Mouse (Mus musculus) heart, postnatal 25 days (tissue): ENCODE data around the gene Tm6sf1. TPM values are rescaled to one million over a fixed set of nuclear protein-coding genes. Genes with fewer than 3 reads are reported as not detected.
A peak's percentile ranks its signal among the peaks of the same experiment; 100 is the strongest.

Experiments
- DNase-seq: peaks from one replicate; pipeline ENCODE4 v3.0.0; 2022; ENCODE audit warnings: low spot score
- intact Hi-C: fragments of 180-260 bp; cut with DNase I; formaldehyde crosslinking; loops from one replicate; pipeline ENCODE4 v1.15.1; 2025
- total RNA-seq, 2 experiments: library from RNA; stranded (reverse); gene quantifications; 2 replicates each; pipeline ENCODE4 v1.2.3; 2021

Tm6sf1 gene
- total RNA-seq, 2 experiments from 2014 or later = 13.1 to 13.4 TPM

DNA sequence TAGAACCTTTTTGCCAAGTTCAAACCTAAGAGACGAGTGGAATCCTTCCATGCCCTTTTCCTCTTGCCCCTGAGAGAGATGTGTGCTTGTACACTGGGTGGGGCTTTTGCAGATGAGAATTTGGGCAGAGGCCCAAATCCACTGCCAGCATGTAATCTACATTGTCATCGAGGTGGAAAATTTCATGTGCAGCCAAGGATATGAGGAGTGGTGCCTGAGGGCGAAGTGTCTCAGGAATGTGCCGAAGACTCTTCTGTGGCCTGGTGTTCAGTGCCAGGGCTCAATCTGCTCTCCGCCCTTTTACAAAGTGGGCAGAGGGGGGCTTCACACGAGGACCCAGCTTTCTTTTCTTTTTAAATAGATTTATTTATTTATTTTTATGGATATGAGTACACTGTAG is 15.8 kb downstream of the Tm6sf1 start:
- no peak for DNase-seq
- intact Hi-C loops = loop anchor here (5.0 kb wide), 1 partner anchor 67 kb away; no protein-coding TSS in a partner anchor

DNA sequence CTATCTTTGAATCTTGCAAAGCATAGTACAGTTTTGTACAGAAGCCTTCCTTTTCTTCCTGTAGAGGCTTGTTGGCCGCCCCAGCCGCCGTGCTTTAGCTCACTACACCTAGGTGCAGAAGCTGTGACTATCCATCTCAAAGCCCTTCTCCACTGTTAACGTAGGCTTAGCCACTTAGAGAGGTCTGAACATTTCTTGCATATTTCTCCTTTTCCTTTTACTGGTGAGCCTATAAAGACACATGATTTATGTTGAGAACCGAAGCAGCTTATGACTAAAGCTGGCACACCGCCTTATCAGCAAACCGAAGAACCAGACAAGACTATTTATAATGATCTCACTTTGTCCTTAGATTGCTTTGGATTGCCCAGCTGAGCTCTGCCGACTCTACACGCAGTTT is 16.6 kb downstream of the Tm6sf1 start:
- DNase-seq = no peak
- intact Hi-C loops = no loop called here

DNA sequence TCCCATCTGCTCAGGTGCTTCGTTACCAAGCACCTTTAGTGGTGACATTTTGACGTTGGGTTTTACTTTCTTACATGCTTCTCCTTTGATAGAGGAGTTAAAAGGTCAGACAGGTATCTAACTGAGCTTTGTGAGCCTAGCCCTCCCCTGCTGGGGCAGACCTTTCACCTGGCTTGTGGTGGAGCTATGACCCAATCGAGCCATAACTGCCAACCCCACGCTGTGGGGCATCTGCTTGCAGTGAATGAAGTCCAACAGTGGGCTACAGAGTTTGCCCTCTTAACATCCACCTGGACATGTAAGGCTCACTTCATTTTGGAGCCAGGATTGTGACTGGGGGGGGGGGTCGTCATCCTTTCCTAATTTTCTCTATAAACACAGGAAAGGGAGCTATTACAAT is 21.5 kb downstream of the Tm6sf1 start:
- intact Hi-C loops = no loop called here
- DNase-seq = no peak

DNA sequence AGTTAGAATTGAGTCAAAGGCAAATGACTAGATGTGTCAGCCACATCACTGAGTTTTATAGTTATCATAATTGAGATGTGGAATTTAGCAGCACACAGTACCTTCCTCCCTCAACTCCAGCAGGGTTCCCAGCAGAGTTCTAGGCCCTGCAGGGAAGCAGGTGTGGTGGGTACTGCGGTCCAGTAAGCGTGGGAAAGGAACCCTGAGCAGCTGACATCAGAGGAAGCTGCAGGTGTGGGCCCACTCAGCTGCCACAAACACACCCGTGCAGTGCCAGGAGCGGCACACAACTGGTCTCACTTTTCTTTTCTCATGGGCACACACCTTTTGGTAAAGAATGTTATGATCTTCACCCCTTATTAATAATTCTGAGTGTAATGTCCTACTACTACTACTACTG is 22.0 kb downstream of the Tm6sf1 start:
- intact Hi-C loops = no loop called here
- DNase-seq = no peak

DNA sequence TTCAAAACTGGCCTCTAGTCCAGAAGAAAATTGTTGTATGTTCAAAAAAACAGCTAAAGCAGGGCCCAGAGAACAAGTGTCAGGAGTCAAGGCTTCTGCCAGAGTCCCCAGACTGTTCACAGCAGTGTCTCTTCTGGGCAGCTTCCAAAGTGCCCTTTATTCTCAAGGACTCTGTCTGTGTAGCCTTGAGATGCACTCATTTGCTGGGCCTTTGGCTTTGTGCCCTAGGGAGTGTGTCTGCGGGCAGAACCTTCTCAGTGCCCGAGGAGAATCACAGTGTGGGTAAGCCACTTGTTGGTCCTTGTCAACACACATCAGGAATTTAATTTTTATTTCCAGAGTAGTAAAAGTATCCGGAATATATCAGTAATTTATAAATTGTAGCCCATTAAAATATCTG is 22.8 kb downstream of the Tm6sf1 start:
- DNase-seq = no peak

DNA sequence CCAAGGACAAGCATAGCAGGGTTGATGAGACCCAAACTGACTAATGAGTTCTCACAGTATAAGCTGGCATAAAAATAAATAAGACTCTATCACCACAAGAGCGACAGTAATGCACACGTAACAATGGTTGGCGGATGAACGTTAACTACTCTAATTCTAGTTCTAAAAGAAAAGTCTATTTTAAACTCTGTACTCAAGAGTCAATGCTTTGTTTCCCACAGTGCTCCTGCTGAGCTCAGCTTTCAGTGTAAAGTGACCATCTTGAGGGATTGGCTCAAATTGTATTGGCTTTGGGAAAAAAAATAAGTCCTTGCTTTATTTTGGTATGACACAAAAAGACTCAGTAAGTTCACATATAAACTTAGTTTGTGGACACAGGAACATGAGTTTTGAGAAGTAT is 26.3 kb downstream of the Tm6sf1 start:
- intact Hi-C loops = no loop called here
- no peak for DNase-seq

More for the DNA sequence above, 22.8 kb downstream of the Tm6sf1 start:
- intact Hi-C loops = no loop called here

DNA sequence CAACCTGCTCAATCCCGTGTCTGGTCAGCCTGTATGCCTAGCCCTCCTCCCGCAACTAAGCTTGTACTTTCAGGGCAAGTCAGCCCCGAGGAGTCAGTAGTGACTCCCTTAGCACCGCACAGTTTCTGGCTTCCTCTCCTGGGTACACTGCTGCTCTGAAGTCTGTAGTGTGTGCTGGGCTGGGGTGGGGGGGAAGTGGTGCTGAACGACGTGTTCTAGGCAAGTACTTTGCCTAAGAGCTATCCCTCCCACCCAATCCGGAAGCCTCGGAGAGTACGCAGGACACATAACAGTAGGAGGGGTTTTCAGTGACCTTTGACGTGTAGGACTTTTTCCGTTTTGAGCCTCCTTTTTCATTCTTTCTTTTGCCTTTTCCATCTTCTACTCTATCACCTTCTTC is 40.6 kb downstream of the Tm6sf1 start:
- intact Hi-C loops = no loop called here
- DNase-seq = no peak

DNA sequence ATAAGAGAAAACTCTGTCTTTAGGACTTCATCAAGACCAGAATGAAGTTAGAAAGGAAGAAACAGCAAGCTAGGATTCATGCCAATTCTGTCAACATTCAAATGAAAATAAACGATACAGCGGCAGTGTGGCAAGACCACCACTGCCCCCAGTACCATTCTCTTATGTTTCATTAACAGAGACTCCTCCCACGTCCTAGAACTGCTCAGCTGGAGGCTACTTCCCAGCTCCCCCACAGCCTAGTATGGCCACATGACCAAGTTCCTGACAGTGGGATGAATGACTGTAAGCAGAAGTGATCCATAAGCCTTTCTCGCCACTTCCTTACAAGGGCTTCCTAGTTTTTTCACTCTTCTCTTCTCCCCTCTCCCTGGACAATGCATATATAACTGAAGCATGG is 45.3 kb downstream of the Tm6sf1 start:
- intact Hi-C loops = no loop called here
- DNase-seq = no peak

DNA sequence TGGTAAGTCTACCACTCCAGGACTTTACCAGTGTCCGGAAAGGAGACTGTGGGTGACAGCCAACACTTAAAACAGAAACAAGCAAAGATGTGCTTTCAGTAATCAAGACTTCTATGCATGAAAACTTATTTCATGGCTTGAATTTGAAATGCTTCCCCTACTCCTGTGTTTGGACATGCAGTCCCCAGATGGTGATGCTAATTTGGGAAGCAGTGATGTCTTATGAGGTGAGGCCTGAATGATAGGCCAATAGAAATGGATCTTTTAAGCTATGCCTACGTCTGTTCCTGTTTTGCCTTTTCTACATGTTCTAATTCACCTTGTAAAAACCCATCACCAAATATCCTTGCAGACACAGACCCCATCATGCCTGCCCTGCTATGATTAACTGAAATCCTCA is 46.1 kb downstream of the Tm6sf1 start:
- intact Hi-C loops = no loop called here
- DNase-seq = no peak

DNA sequence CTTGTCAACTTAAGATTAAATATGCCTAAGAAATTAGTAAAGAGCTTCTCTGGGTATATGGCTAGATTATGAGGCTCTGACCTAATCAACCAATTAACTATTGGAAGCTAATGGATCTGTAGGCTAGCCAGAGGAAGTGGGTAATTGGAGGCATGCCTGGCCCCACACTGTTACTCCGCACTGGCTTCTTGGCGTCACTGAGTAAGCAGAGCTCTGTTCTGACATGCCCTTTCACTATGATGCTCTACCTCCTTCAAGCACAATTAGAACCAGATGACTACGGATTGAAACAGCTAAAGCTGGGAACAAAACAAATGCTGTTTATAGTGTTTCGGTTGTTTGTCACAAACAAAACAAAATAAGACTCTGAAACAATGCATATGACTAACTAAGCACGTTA is 59.5 kb downstream of the Tm6sf1 start:
- no peak for DNase-seq
- intact Hi-C loops = no loop called here

DNA sequence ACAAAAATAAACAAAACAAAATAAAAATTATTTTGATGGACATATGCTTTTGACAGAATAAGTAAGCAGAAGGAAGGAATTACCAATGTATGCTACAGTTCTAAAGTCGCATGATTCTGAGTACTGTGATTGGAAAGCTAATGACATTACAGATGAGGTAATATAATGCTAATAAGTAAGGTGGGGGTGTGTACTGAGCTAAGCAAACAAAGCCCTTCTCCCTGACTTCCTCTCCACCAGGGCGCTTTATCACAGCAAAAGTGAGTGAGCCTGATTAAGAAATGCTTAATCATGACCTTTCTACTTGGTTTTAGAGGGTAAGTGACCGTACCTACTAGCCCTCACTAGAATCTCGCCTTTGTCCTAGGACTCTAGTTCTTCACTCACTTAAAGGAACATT is 61.5 kb downstream of the Tm6sf1 start:
- DNase-seq = no peak
- intact Hi-C loops = no loop called here

DNA sequence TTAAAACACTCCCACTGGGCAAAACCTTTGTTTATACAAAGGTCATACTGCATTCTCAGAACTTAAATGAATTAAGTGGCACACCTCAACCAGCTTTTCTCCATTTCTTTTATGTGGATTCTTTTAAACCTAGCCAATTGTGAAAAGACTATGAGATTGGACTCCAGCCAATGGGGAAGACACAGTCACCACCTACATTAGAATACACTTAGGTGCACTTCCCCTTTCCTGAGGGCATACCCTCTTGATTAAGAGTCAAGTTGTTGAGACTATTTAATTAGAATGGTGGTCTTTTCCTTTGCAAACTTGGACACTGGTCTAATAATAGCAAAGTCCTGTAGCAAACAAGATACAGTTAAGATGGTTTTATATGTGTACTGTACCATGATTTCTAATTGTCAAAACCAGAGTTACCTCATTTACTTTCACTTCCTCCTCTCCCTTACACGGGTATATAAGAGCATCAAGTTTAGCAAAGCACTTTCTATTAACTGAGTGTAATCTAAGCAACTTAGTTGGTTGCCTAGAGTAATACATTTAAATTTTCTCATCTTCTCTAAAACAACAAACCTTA is 62.7 kb downstream of the Tm6sf1 start:
- intact Hi-C loops = no loop called here
- DNase-seq = no peak

DNA sequence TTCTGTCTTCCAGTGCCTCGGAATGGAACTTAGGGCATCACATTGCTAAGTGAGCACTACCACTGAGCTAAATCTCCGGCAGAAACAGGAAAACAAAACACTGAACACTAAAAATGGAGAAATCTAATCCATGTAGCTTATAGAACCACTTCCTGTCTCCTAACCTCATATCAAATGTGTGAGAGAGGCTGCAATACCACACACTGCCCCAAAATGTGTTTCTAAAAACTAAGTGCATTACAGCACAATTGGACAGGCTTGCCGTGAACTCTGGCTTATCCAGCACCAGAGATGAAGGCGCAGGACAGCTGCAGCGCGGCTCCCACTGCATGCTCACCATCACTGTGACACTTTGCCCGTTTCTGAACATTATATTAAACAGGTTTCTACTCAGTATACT is 70.2 kb downstream of the Tm6sf1 start:
- no peak for DNase-seq
- intact Hi-C loops = no loop called here

DNA sequence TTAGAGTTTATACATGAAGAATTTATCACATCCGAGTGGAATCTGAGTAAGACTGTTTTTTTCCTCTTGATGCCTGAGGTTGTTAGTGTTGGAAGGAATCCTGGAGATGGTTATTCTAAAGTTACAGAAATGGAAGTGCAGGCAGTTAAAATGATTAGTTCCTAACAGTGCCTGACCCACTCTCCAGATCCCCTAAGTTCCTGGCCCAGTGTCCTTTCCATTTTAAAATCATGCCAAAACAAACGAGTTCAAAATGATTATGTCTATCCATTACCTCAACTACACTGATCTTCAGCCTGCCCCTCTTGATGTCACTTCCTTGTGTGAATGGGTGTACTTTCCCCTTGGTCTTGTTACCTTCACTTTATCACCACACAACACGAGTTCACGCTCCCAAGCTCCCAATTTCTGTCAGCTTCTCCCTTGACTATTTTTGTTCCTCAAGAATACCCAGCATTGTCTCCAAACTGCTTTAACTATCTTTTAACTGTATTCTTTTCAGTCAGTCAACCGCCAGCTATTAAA is 73.8 kb downstream of the Tm6sf1 start:
- DNase-seq = no peak
- intact Hi-C loops = loop anchor here (5.0 kb wide), 1 partner anchor 145 kb away; the partner anchor contains the start of gene 3110040N11Rik

DNA sequence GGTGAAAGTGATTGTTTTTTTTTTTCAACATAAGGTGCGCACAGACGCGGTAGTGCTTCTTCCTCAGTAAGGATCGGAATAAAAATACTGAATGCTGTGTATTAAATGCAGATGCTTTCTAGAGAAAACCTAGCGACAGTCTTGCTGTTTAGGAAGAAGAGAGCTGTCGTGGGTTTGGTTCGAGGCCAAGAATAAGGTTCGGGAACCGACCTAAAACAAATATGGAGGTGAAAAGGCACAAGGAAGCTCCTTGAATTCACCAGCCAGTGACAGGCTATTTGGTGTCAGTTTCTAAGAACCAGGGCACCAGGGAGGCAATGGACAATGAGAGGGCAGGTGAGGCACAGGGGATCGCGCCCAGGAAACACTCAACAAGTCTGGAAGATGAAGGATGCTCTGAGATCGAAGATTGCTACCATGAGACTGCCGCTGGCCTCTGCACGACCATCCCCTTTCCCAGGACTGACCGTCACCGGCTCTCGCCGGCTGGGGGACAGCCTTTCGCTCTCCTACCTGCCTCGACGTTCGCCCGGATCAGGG is 74.3 kb downstream of the Tm6sf1 start:
- no peak for DNase-seq
- intact Hi-C loops = loop anchor here (5.0 kb wide), 1 partner anchor 146 kb away; the partner anchor contains the start of gene 3110040N11Rik

DNA sequence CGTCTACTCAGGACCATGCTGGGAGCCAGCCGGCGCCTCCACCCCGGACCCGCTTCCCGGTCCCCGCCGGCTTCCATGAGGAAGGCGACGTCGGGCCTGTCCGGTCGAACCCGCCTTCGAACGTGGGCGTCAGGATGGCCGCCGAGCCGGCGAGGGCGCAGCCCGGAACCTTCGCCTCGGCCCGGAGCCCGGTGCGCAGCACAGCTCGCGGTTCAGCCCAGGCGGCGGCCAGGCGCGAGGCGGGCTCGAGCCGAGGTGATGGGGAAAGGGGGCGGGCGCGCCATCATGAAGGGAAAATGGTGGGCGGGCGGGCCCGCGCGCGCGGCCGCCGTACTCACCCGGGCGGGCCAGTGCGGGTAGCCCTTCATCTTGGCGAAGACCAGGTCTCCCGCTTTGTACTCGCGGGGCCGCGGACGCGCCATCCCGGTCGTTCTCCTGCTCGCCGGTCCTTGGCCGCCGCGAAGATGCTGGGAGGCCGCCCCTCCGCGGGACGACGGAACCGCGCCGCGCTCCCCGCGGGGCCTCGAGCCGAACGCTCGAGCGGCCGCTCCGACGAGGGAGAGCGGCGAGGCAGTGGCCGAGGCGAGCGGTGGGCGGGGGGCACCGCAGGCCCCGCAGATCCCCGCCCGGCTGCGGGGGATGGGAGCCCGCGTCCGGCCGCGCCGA is 74.9 kb downstream of the Tm6sf1 start:
- peak; percentile 42 for DNase-seq
- intact Hi-C loops = loop anchor here (2.0 to 5.0 kb wide), 2 partner anchors 105 to 146 kb away; partner anchors contain the start of genes 3110040N11Rik and Btbd1

Other genes starting within 250 kb of the Tm6sf1 start
- 100 to 1,000 TPM; 102 to 112 TPM for gene Homer2, start 151.5 kb upstream of the Tm6sf1 start, total RNA-seq
- 10 to 100 TPM; 30.0 to 31.1 TPM for gene Ramac, start 96.1 kb upstream of the Tm6sf1 start, total RNA-seq
- 10 to 100 TPM; 21.8 to 28.5 TPM for gene 3110040N11Rik, start 69.5 kb upstream of the Tm6sf1 start, total RNA-seq
- gene Btbd1, start 29.6 kb upstream of the Tm6sf1 start, total RNA-seq = 100 to 1,000 TPM; 121 to 134 TPM
- not detected for gene Gm10160, start 3.2 kb upstream of the Tm6sf1 start, total RNA-seq
- 1 to 10 TPM; 6.6 to 7.2 TPM for gene Hdgfl3, start 75.5 kb downstream of the Tm6sf1 start, total RNA-seq
- 1 to 10 TPM; 1.7 to 2.3 TPM for gene Bnc1, start 133.3 kb downstream of the Tm6sf1 start, total RNA-seq